15 mouse cellular contexts compared by ENCODE assay signal in the genomic region with DNA sequence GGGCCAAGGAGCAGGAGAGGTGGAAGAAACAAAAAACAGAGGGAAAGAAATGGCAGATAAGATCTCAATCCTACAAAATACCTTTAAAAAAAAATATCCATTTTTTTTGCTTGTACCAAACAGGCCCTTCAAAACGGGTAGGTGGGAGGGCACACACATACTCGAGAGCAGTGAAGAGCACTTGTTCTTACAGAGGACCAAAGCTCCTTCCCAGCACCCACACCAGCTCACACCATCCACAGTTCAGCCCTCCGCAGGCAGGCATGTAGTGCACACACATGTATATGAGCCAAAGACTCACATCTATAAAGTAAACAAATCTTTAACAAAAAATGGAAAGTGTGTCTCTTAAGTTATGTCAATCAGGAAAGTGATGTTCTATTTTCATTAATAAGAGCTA.
"Had no signal": no experiment of that assay in that cellular context is flagged by ENCODE, and none has a peak within 500 bp of the region (broad histone marks: within the 10 kb centered on the region; RNA-seq: fewer than 3 reads in every experiment).

No protein-coding gene starts in this region.

- DNase-seq: retina, postnatal 1 day; right cerebral cortex, adult 18-20 months; right cerebral cortex, postnatal 14 days; right cerebral cortex, postnatal 25 days; right cerebral cortex, postnatal 4 days; spleen, adult 18-20 months; thymus, adult 18-20 months; thymus, adult 2 months; thymus, postnatal 14 days; thymus, postnatal 25 days; thymus, postnatal 36 days; thymus, postnatal 4 days had no signal

- H3K27me3 ChIP-seq: neural tube, embryonic 15.5 days; stomach, embryonic 15.5 days had no signal

- H3K27ac ChIP-seq: neural tube, embryonic 15.5 days; stomach, embryonic 15.5 days; stomach, postnatal 0 days had no signal

- H3K4me1 ChIP-seq: neural tube, embryonic 15.5 days; stomach, embryonic 15.5 days had no signal

- H3K4me2 ChIP-seq: neural tube, embryonic 15.5 days; stomach, embryonic 15.5 days had no signal

- H3K9ac ChIP-seq: neural tube, embryonic 15.5 days; stomach, embryonic 15.5 days had no signal

- H3K9me3 ChIP-seq: neural tube, embryonic 15.5 days; stomach, embryonic 15.5 days had no signal

- H3K4me3 ChIP-seq: neural tube, embryonic 15.5 days; stomach, embryonic 15.5 days had no signal
